Mouse (Mus musculus) layer of hippocampus, adult 11-12 months (tissue): Measurements from ENCODE around the gene Spast.
"Not testable (repeated sequence)": the region's sequence is repeated elsewhere in the genome, so short reads cannot be mapped to it uniquely, and the experiment has no call there.

Experiments
- DNase-seq: peaks from one replicate; pipeline ENCODE4 v3.0.0; 2022; ENCODE audit warnings: low spot score

Gene Spast

DNA sequence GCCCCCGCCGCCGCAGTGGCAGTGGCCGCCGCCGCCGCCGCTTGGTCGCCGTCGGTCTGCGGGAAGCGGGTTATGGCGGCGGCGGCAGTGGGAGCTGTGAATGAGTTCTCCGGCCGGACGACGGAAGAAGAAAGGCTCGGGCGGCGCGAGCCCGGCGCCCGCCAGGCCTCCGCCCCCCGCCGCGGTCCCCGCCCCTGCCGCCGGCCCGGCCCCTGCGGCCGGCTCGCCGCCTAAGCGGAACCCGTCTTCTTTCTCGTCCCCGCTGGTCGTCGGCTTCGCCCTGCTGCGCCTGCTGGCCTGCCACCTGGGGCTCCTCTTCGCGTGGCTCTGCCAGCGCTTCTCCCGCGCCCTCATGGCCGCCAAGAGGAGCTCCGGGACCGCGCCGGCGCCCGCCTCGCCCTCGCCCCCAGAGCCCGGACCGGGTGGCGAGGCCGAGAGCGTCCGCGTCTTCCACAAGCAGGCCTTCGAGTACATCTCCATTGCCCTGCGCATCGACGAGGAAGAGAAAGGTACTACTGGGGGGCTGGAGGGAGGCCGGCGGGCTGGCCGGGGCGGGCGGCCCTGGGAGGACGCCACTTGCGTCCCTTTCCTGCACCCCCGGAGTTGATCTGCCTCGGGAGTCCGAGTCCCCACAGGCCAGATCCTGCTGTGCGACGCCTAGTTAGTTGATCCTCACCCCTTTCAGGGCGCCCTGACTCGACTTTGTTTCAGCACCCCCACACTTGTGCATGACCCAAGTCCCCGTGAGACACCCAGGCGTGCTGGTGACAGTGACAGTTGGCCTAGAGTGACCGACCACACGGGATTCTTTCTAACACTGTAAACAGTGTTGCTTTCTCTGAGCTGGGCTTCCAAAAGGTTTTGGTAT is at the start of gene Spast:
Gene Spast (plus strand): TSS at position 51 of the 868 bp plus-strand sequence.
- peak; percentile 59 for DNase-seq

DNA sequence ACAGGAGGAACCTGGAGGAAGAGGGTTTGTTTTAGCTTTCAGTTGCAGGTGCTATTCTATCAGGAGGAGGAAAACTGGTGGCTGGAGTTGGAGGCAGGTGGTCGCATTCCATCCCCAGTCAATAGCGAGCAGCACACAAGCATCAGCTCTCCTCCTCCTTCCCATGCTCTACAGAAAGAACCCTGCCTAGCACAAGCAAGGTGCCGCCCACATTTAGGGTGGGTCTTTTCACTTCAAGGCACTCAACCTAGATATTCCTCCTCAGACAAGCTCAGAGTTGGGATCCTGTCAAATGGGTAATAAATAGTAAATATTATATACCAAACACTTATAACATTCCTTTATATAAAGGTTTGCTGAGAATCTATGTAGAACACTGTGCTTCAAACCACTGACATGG is 48.6 kb upstream of the Spast start:
- DNase-seq: no peak

- DNase-seq: no peak
Observed at GRCm38 (mm10) chr17:74290869-74291268, 47.9 kb upstream of the Spast start.

DNA sequence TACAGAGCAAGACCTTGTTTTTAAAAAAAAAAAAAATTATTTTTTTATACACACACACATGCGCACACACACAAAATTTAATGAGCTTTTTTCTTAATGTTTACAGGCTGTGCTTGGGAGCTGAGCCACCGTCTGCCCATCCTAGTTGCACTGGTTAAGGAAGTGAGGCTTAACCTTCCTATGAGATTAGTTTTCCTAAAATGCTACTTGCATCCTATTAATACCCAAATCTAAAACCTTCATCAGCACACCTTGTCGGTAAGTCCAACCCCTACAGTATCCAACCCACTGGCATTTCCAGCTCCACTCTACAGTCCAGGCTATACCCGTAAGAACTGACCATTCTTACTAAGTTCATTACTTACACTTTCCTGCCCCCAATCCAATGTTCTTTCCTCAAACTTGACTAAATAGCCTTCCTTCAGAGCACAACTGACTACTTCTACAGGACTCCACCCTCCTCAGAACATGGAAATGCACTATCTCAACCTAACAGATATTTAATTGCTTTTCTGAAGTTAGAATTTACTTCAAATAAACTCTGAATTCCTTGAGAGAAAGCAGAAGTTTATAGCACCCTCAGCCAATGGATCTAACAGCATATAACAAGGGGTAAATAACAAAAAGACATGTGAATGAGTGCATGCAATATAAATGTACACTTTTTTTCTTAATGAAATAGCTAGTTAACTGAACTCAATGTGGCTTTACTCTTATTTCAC is 47.0 kb upstream of the Spast start:
- DNase-seq: no peak

- DNase-seq: peak; percentile 35
Observed at GRCm38 (mm10) chr17:74293687-74294425, 44.9 kb upstream of the Spast start.

GRCm38 (mm10) chr17:74294426-74295025 is 44.3 kb upstream of the Spast start:
- DNase-seq: peak; percentile 78

DNA sequence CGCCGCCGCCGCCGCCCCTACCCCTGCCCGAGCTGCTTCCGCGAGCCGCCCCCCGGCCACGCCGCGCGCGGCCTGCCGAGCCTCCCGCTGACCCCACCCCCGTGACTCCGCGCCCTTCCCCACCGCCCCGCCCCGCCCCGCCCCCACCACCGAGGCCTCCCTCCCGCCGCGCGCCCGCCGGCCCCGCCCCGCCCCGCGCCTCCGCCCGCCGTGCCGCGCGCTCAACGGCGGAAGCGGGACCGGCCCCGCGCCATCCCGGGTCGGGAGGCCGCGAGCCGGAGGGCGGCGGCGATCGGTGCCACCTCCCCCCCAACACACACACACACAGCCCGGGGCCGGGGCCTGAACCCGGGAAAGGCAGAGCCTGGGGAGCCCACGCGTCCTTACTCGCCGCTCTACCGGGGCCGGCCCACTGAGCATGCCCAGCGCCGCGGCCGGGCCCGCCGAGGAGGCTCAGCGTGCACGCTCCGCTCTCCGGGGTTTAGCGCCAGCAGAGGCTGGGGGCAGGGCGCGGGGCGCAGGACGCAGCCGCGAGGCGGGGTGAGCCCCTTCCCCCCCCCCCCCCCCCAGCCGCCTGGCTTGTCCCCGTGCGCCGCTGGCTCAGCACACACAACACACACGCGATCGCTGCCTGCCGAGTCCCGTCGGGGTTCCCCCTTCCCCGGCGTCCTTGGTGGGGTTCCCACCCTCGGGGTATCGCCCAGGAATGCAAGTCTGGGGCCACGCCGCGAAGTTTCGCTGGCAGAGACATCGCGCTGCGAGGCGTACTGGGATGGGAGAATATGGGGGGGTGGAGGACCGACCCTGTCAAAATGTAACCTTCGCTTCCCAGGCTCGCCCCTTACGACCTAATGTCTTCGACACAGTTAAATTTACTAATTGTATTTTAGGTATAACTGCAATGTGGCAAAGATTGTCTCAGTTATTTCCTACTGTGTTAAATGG is 43.5 kb upstream of the Spast start, which contains the start of gene Memo1:
Gene Memo1 (minus strand): TSS at position 496 of the 945 bp plus-strand sequence.
- DNase-seq: peak; percentile 82

GRCm38 (mm10) chr17:74296076-74296823 is 42.5 kb upstream of the Spast start:
- no peak for DNase-seq

- not testable (repeated sequence) for DNase-seq
Observed at GRCm38 (mm10) chr17:74296991-74297390, 41.8 kb upstream of the Spast start.

DNA sequence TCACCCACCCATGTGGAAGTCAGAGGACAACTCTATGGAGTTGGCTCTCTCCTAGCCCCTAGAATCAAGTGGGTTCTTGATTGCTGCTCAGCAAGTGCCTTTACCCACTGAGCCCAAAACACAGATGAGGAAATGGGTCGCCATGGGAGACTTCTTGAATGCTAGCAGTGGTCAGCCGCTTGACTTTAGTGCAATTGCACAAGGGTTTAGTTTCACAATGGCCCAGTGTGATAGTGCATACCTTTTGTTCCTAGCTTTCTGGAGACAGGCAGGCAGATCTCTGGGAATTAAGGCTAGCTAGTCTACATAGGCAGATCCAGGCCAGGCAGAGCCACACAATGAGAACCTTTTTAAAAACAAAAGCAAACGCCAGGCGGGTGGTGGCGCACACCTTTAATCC is 38.7 kb upstream of the Spast start:
- DNase-seq: no peak

- DNase-seq: no peak
Observed at GRCm38 (mm10) chr17:74304060-74304459, 34.7 kb upstream of the Spast start.

DNA sequence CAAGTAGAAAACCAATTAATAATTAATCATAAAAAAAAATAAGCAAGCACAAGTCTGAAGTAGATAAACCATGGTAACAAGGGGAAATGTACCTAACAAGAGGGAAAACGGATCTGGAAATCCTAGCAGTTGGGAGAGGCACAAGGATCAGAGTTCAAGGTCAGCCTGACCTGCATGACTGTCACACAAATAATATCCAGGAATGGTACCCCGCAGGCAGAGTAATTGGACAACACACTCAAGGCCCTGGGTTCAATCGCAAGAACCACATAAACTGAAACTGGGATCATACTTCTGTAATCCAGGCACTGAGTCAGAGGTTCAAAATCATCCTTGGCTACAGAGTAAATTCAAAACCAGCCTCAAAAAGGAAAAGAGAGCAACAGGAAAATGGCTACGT is 33.2 kb upstream of the Spast start:
- no peak for DNase-seq

DNA sequence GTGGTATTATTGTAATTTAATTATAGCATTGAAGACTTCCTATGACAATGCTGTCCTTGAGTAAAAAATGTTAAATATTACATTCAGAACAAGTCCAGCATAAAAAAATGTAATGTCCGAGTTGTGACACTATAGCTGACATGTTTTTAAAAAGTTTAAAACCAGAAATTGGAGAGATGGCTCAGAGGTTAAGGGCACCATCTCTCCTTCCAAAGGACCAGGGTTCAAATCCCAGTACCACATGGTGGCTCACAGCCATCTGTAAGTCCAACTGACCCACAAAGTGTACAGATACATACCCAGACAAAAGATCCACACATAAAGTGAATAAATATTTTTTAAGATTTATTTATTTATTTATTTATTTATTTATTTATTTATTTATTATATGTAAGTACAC is 32.8 kb upstream of the Spast start:
- no peak for DNase-seq

DNA sequence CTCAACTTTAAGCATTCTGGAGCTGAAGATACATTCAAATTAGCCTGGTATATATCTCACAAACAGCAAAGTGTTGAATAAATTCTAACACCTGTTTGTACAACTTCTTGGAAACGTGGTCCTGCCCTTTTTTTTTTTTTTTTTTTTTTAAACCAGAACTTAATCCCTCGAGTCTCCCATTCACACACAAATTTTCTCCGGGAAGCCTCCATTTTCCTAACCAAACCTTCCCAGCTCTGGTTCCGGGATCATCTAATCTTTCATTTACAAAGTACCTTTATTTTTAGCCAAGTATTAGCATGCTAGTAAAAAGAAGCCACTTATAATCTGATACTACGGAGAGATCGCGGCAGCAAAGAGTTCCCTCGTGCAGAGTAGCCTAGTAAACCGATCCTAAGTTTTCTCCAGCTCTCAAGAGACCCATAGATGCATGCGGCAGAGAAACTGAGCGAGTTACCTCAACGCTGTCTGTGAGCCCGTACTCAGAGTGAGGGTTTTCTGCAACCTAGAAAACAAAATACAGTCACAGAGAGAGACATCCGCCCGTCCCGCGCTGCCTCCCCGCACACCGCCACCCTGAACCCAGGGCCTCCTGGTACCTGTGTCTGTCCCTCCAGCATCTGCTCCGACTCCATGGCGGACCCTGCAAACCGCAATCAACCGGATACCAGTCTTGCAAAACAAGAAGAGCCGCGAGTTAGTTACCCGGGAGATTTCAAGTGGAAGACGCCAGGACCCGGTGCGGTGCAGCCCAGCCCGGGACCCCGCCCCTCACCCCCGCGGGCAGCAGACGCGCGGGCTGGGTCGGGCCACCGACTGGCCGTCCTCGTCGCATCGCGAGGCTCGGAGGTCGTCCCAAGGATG is 23.1 kb upstream of the Spast start:
- no peak for DNase-seq

DNA sequence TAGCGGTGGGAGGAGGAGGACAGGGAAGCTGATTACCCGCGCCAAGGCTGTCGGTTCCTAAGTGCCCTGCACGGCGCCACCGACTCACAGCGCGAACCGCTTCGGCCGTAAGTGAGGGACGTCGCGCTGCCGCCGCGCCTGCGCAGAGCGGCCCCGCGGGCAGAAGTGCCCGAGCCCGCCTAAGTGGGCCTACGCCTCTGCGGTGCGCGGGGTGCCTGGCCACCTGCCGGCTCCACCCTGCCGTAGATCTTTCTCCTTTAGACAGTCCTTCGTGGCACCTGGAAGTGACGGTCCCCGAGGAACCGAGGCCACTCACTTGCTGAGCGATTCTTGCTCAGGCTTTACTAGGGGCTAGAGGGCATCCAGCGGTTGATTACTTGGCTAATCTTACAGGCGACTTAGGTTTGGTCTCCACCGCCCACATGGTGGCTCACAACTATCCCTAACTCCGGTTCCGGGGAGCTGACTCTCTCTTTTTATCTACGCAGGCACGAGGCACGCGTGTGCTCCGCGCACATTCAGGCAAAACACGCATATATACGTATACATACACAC is 22.4 kb upstream of the Spast start:
- DNase-seq: peak; percentile 88

DNA sequence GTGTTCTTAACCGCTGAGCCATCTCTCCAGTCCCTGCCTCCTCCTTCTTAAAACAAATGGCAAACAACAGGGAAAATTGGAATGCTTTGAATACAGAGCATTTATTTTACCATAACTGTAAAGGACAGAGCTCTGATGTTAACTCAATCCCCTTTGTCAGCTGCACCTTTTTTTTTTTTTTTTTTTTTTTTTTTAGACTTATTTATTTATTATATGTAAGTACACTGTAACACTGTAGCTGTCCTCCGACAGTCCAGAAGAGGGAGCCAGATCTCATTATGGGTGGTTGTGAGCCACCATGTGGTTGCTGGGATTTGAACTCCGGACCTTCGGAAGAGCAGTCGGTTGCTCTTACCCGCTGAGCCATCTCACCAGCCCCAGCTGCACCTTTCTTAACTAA is 20.1 kb upstream of the Spast start:
- DNase-seq: no peak

DNA sequence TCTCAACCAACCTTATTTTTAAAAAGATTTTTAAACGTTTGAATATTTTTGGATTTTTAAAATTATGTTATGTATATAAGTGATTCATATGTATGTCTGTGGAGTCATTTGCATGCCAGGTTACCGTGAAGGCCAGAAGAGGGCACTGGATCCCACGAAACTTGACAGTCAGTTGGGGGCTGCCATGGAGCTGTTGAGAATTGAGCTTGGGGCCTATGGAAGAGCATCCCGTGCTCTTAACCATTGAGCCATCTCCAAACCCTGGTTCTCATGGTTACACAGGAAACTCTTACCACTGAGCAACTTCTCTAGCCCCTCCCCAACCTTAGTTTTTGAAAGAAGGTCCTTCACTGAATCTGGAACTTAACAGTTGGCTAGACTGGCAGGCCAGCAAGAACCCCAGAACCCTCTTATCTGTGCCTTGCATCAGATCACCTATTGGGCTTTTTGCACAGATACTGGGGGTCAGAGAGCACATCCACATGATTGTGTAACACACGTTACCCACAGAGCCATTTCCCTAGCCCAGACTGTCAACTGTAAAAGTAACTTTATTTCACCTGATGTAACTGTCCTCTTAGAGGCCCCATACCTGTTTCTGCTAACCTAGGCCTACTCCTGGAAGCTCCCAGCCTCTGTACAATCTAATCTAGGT is 16.3 kb upstream of the Spast start:
- no peak for DNase-seq

GRCm38 (mm10) chr17:74323844-74324243 is 14.9 kb upstream of the Spast start, which contains the start of gene Dpy30:
TSS of gene Dpy30 (minus strand) at chr17:74323944.
- no peak for DNase-seq
